Comparison of ENCODE assay signal across 7 mouse cellular contexts in the genomic region with DNA sequence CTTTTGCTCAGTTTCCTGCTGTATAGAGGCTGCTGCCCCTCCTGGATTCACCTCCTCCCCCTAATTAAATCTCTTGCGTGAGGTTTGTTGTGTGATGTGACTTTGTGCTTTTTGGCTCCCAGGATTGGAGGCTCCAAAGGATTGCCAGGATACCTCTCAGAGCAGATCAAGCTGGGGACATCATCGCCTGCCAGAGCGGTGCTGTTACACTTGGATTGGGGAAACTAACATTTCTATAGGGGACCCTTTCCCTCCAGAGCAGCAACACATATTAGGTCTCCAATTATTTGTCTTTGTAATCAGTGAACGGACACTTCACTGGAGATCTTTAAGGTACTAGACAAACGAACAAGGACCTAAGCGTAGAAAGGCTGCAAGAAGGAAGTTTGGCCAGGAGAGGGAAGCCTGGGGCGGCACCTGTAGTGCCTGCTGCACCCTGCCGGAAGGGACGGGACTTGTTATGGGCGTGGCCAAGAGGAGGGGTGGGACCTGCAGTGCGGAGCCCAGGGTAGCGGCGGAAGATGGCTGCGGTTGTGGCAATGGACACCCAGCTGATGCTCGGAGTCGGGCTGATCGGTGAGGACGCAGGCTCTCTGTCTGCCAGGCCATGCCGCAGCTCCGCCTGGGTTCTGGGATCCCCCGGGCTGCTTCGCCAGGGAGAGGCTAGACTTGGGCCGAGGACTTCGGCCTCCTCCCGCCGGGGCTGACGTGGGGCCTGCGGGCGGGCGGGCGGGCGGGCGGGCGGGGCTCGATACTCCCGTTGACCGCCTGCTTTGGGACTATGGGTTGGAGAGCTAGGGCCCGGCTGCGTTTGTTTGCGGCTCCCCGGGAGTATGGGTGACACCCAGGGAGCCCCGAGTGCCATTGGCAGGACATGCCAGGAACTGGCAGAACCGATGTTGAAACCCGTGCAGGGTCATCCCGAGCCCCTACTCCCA. TPM values are rescaled to one million over a fixed set of nuclear protein-coding genes. Genes with fewer than 3 reads are reported as not detected.
A peak's percentile ranks its signal among the peaks of the same experiment; 100 is the strongest.
DNase-seq lines count a peak whose midpoint lies in the region; ATAC-seq lines count a peak whose summit lies in the region.

Gene Fam45a, plus strand, starts transcription at position 488 of the 938 bp plus-strand sequence.

- peak; percentile 100 for ATAC-seq in intestine, embryonic 15.5 days

- 0 out of 2 replicates have a peak, but pooled peaks cover 4% of the 10 kb centered on the region for H3K4me1 ChIP-seq in intestine, embryonic 15.5 days (replicated peaks)
- peaks cover 14% of the 10 kb centered on the region for H3K4me1 ChIP-seq in midbrain, embryonic 10.5 days

- peak within 1 kb of the TSS; percentile 75 for H3K4me3 ChIP-seq in intestine, embryonic 15.5 days (replicated peaks)
- peak within 1 kb of the TSS; percentile 81 for H3K4me3 ChIP-seq in midbrain, embryonic 10.5 days

- peak within 1 kb of the TSS; percentile 78 for H3K9ac ChIP-seq in intestine, embryonic 15.5 days

- H3K36me3 ChIP-seq in intestine, embryonic 15.5 days: no peaks in the 10 kb centered on the region
- H3K36me3 ChIP-seq in midbrain, embryonic 10.5 days: peaks cover 20% of the 10 kb centered on the region

- peak within 1 kb of the TSS; percentile 76 for H3K27ac ChIP-seq in intestine, embryonic 15.5 days
- peak within 1 kb of the TSS; percentile 92 for H3K27ac ChIP-seq in midbrain, embryonic 10.5 days (replicated peaks)

- H3K4me2 ChIP-seq in intestine, embryonic 15.5 days (replicated peaks): peak within 1 kb of the TSS; percentile 77

- DNase-seq in adrenal gland, adult 2 months: peak; percentile 96
- peak; percentile 89 for DNase-seq in embryo, embryonic 11.5 days (ENCODE audit: low read depth, low spot score)
- peak; percentile 81 to 90 for DNase-seq in gastrocnemius, postnatal 36 days
- DNase-seq in left cerebral cortex, postnatal 25 days (ENCODE audit: low spot score in 2 of 2): peak; percentile 89 to 93
- DNase-seq in midbrain, embryonic 10.5 days (ENCODE audit: low spot score): peak; percentile 93
- peak; percentile 82 for DNase-seq in right cerebral cortex, postnatal 4 days

- H3K9me3 ChIP-seq in intestine, embryonic 15.5 days: no peaks in the 10 kb centered on the region
- H3K9me3 ChIP-seq in midbrain, embryonic 10.5 days (replicated peaks): no peaks in the 10 kb centered on the region

- 2% methylated on average over 42 of the region's 45 CpGs for WGBS in intestine, embryonic 15.5 days
- WGBS in midbrain, embryonic 10.5 days: 2% methylated on average over 45 of the region's 45 CpGs

- intact Hi-C loops in gastrocnemius, postnatal 36 days (cut with DNase I): loop anchor here (2.0 kb wide), 1 partner anchor 21 kb away; the partner anchor contains the start of gene Eif3a
- intact Hi-C loops in left cerebral cortex, postnatal 25 days (cut with DNase I): loop anchor here (2.0 kb wide), 1 partner anchor 21 kb away; the partner anchor contains the start of gene Eif3a

- H3K27me3 ChIP-seq in intestine, embryonic 15.5 days (replicated peaks): no peaks in the 10 kb centered on the region
- no peaks in the 10 kb centered on the region for H3K27me3 ChIP-seq in midbrain, embryonic 10.5 days (ENCODE audit: low read depth, poor library complexity, severe bottlenecking)

RNA-seq across cellular contexts. Expression of gene Fam45a, which starts in this region (rescaled TPM):
- total RNA-seq in adrenal gland, adult 2 months (2021): 10 to 100 TPM; 43.8 to 51.3 TPM
- 1.6 and 1.9 TPM in 2 replicates for polyA plus RNA-seq in adrenal gland, adult 2 months (2012; rRNA removed)
- total RNA-seq in gastrocnemius, postnatal 36 days (2021): 10 to 100 TPM in 1 of 2 experiments, 1 to 10 TPM in 1; 9.5 to 10.4 TPM
- polyA plus RNA-seq in intestine, embryonic 15.5 days (2015; fragmentation: Nextera tagmentation; extraction: Ambion mirVana): 32.0 TPM in 2 replicates
- total RNA-seq in left cerebral cortex, postnatal 25 days (2021): 10 to 100 TPM; 36.9 to 39.4 TPM
- polyA plus RNA-seq in midbrain, embryonic 10.5 days (2016; fragmentation: Nextera tagmentation; extraction: Ambion mirVana): 32.9 and 37.4 TPM in 2 replicates

Comparison
In these comparisons a context has a peak if more than half of its experiments do, and no peak if none do; other contexts are left out.
1. Peak in every context shown above with its lines: DNase-seq, ATAC-seq, H3K4me3 ChIP-seq and H3K27ac ChIP-seq.
2. RNA of gene Fam45a (polyA plus RNA-seq): 32.9 to 37.4 TPM in midbrain, embryonic 10.5 days and 32.0 TPM in intestine, embryonic 15.5 days; 1.6 to 1.9 TPM in adrenal gland, adult 2 months; every median in the first group is over 10 times any median in the second.